Mouse (Mus musculus) hindbrain, embryonic 12.5 days (tissue): ENCODE measurements around the gene Efna5. TPM values are rescaled to one million over a fixed set of nuclear protein-coding genes. Genes with fewer than 3 reads are reported as not detected.
A peak's percentile ranks its signal among the peaks of the same experiment; 100 is the strongest.

ENCODE experiments used
- ATAC-seq: fragments of 200-750 bp; cut with Nextera tagmentation; 2 replicates; pipeline ENCODE4 v1.8.0; 2017; ENCODE audit warnings: moderate TSS enrichment; ENCODE audit not compliant: low FRiP score
- H3K27ac ChIP-seq: fragments of 300-500 bp; sonication (generic); 2 replicates; pipeline ENCODE4 v1.5.1; 2016; ENCODE audit warnings: mild to moderate bottlenecking
- H3K27me3 ChIP-seq: fragments of 300-500 bp; sonication (generic); 2 replicates; pipeline ENCODE4 v1.6.1; 2016; ENCODE audit warnings: mild to moderate bottlenecking
- H3K36me3 ChIP-seq: fragments of 300-500 bp; sonication (generic); 2 replicates; pipeline ENCODE4 v1.6.1; 2016; ENCODE audit warnings: mild to moderate bottlenecking
- H3K4me1 ChIP-seq: fragments of 300-500 bp; sonication (generic); 2 replicates; pipeline ENCODE4 v1.6.1; 2016
- H3K4me2 ChIP-seq: fragments of 300-500 bp; sonication (generic); replicated peaks from 2 replicates; pipeline ENCODE4 v1.6.1; 2016; ENCODE audit warnings: mild to moderate bottlenecking
- H3K4me3 ChIP-seq: fragments of 300-500 bp; sonication (generic); 2 replicates; pipeline ENCODE4 v1.5.1; 2016; ENCODE audit warnings: mild to moderate bottlenecking
- H3K9ac ChIP-seq: fragments of 300-500 bp; sonication (generic); 2 replicates; pipeline ENCODE4 v1.6.1; 2016; ENCODE audit warnings: mild to moderate bottlenecking, moderate library complexity
- H3K9me3 ChIP-seq: fragments of 300-500 bp; sonication (generic); replicated peaks from 2 replicates; pipeline ENCODE4 v1.6.1; 2016; ENCODE audit warnings: mild to moderate bottlenecking
- WGBS: fragments of 180-500 bp; shearing (Covaris S2); methylation state at CpG from one replicate; pipeline ENCODE4 v1.1.7; 2016; 5-methylcytosine and 5-hydroxymethylcytosine counted together
- polyA plus RNA-seq: library from polyadenylated mRNA; unstranded; fragments of >200 nt; fragmentation: Nextera tagmentation; extraction: Ambion mirVana; gene quantifications from 2 replicates; pipeline ENCODE4 v1.2.1, GENCODE M21; 2016

Gene Efna5
- polyA plus RNA-seq, 1 experiment from 2014 or later = 61.3 TPM

- no peak for ATAC-seq
- no peaks in the 10 kb centered on the region for H3K27me3 ChIP-seq
- no peak overlapping the region for H3K4me2 ChIP-seq
- WGBS = 92% methylated on average over 4 of the region's 4 CpGs
- H3K36me3 ChIP-seq = no peaks in the 10 kb centered on the region
- no peak overlapping the region for H3K9ac ChIP-seq
- no peak overlapping the region for H3K27ac ChIP-seq
- no peak overlapping the region for H3K4me3 ChIP-seq
- peaks cover 6% of the 10 kb centered on the region; the same call in 1 of the 2 replicates for H3K4me1 ChIP-seq
- no peaks in the 10 kb centered on the region for H3K9me3 ChIP-seq
These were observed 126.5 kb downstream of the Efna5 start for GRCm38 (mm10) chr17:62754638-62755037.

DNA sequence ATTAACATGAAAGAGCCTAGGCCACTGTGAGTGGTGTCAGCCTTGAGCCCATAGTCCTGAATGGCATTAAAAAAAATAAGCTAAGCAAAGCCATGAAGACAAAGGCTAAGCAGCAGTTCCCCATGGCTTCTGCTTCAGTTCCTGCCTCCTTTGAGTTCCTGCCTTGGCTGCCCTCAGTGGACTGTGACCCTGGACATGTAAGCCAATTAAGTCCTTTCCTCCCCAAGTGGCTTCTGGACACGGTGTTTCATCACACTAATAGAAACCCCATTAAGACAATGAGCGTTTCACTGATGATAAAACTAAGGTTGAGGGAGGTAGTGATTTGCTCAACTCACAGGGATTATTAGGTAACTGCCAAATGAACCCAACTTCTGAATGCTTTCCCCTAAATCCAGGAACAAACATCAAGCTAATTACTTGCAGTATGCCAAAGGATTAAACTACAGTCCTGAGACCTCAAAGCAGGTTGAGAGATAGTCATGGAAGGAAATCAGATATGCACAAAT is 128.7 kb downstream of the Efna5 start:
- Histone ChIP-seq H3K4me3 (no peak overlapping the region), H3K9ac (no peak overlapping the region), H3K36me3 (no peaks in the 10 kb centered on the region), H3K4me1 (peaks cover 17% of the 10 kb centered on the region), H3K27ac (no peak overlapping the region), H3K4me2 (no peak overlapping the region), H3K27me3 (no peaks in the 10 kb centered on the region), H3K9me3 (no peaks in the 10 kb centered on the region)
- 42% methylated on average over 2 of the region's 2 CpGs for WGBS
- ATAC-seq = no peak

- Histone ChIP-seq H3K9me3 (no peaks in the 10 kb centered on the region), H3K4me1 (peaks cover 21% of the 10 kb centered on the region), H3K36me3 (no peaks in the 10 kb centered on the region), H3K27me3 (no peaks in the 10 kb centered on the region), H3K4me3 (no peak overlapping the region), H3K4me2 (no peak overlapping the region), H3K9ac (no peak overlapping the region), H3K27ac (no peak overlapping the region)
- ATAC-seq = no peak
- whole genome bisulfite sequencing = 86% methylated on average over 3 of the region's 3 CpGs
These were observed 130.5 kb downstream of the Efna5 start for GRCm38 (mm10) chr17:62750647-62751046.

DNA sequence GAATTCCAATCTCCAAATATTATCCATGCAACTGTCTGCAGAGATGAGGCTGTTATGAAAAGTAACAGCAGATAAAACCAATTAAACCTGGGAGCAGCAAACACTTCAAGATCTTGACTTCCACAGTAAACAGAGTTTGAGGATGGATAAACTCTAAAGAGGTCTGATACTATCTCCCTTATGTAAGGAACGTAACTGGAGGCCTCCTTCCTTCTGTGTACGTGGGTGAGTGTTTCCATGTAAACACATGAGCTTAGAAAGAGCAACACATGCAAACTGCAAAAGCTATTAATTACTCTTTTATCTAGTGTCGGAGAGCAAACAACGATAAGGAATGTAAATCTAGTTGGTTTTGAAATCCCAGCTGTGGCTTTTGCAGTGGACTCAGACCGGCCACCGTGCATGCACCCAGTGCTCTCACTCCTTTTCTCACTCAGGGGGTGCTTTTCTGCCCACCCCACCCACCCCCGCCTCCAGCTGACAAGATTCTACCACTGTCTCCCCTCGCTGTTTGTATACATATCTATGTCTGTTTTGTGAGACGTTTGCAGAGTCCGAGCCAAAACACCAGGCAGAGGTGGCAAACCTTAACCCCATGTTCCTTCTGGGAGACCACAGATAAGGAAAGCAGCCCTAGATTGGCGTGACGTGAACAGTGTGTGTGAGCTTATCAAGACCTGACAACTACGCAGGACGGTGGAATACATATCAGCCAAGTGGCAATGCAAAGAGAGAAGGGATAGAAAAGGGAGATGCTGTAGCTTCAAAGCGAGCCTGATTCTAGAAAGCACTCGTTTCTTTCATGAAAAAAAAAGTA is 132.1 kb downstream of the Efna5 start:
- H3K4me1 ChIP-seq = peaks cover 21% of the 10 kb centered on the region
- no peak overlapping the region for H3K4me3 ChIP-seq
- WGBS = 74% methylated on average over 16 of the region's 16 CpGs

DNA sequence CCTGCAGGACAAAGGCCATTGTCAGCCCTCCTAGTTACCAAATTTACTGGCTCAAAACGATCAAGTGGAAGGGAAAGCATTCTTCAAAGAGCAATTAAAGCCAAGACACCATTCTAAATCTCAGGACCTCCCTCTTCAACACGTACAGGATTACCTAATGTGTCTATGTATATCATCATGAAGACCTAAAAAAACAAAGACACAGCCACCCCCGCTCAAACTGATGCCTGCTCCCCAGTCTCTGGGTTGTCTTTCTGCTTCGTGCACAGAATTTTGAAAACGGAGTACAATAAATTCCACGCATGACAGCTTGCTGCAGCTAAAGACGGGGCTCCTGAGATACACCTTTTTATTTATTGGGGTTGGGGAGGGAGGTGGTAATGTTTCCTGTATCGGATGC is 133.7 kb downstream of the Efna5 start:
- WGBS = 62% methylated on average over 8 of the region's 8 CpGs
- H3K36me3 ChIP-seq = no peaks in the 10 kb centered on the region
- no peak for ATAC-seq
- H3K9me3 ChIP-seq = no peaks in the 10 kb centered on the region
- peak overlapping the region; percentile 4; the same call in 1 of the 2 replicates for H3K27ac ChIP-seq
- no peak overlapping the region for H3K9ac ChIP-seq
- H3K4me3 ChIP-seq = no peak overlapping the region
- H3K4me2 ChIP-seq = no peak overlapping the region
- peaks cover 21% of the 10 kb centered on the region for H3K4me1 ChIP-seq
- H3K27me3 ChIP-seq = no peaks in the 10 kb centered on the region

More for the DNA sequence above, 132.1 kb downstream of the Efna5 start:
- H3K4me2 ChIP-seq = no peak overlapping the region
- no peaks in the 10 kb centered on the region for H3K36me3 ChIP-seq
- no peak for ATAC-seq
- H3K9me3 ChIP-seq = no peaks in the 10 kb centered on the region
- no peak overlapping the region for H3K27ac ChIP-seq
- H3K9ac ChIP-seq = no peak overlapping the region
- H3K27me3 ChIP-seq = no peaks in the 10 kb centered on the region

GRCm38 (mm10) chr17:62746827-62747226 is 134.3 kb downstream of the Efna5 start:
- Histone ChIP-seq H3K27ac (no peak overlapping the region), H3K9ac (no peak overlapping the region), H3K4me2 (no peak overlapping the region), H3K27me3 (no peaks in the 10 kb centered on the region), H3K36me3 (no peaks in the 10 kb centered on the region), H3K9me3 (no peaks in the 10 kb centered on the region), H3K4me3 (no peak overlapping the region), H3K4me1 (peaks cover 21% of the 10 kb centered on the region)
- no peak for ATAC-seq
- 83% methylated on average over 9 of the region's 9 CpGs for WGBS

GRCm38 (mm10) chr17:62745286-62745685 is 135.8 kb downstream of the Efna5 start:
- H3K9ac ChIP-seq = no peak overlapping the region
- H3K4me3 ChIP-seq = no peak overlapping the region
- peaks cover 21% of the 10 kb centered on the region for H3K4me1 ChIP-seq
- no peaks in the 10 kb centered on the region for H3K27me3 ChIP-seq
- no peaks in the 10 kb centered on the region for H3K9me3 ChIP-seq
- no peaks in the 10 kb centered on the region for H3K36me3 ChIP-seq
- no peak for ATAC-seq
- no peak overlapping the region for H3K27ac ChIP-seq
- WGBS = 96% methylated on average over 4 of the region's 4 CpGs
- no peak overlapping the region for H3K4me2 ChIP-seq

- Histone ChIP-seq H3K4me3 (no peak overlapping the region), H3K27ac (no peak overlapping the region), H3K36me3 (no peaks in the 10 kb centered on the region), H3K27me3 (no peaks in the 10 kb centered on the region), H3K4me2 (no peak overlapping the region), H3K9ac (no peak overlapping the region), H3K4me1 (peaks cover 22% of the 10 kb centered on the region), H3K9me3 (no peaks in the 10 kb centered on the region)
- no peak for ATAC-seq
- WGBS = 91% methylated on average over 6 of the region's 6 CpGs
These were observed 136.9 kb downstream of the Efna5 start for GRCm38 (mm10) chr17:62744239-62744638.

DNA sequence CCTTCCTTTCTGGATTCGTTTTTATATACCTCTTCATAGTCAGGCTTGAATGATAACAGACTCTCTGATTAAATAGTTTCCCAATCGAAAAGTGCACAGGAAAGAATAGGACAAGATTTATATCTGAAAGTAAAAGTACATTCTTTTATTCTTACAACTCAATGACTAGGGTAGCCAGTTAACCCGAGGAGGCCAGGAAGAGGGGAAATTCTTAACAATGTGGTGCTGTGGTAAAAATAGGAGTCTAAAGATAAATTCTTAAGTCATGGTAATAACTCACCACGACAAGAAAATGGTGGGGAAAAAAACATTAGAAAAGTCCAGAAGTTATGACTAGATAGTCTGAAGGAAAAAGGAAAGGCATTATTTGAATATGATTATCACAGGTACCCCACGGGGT is 139.4 kb downstream of the Efna5 start:
- no peak overlapping the region for H3K27ac ChIP-seq
- H3K36me3 ChIP-seq = no peaks in the 10 kb centered on the region
- H3K4me3 ChIP-seq = no peak overlapping the region
- no peaks in the 10 kb centered on the region for H3K9me3 ChIP-seq
- H3K4me1 ChIP-seq = peaks cover 3% of the 10 kb centered on the region; the same call in 1 of the 2 replicates
- H3K9ac ChIP-seq = no peak overlapping the region
- ATAC-seq = no peak
- H3K27me3 ChIP-seq = no peaks in the 10 kb centered on the region
- 84% methylated on average over 5 of the region's 5 CpGs for WGBS
- no peak overlapping the region for H3K4me2 ChIP-seq

- Histone ChIP-seq H3K4me3 (no peak overlapping the region), H3K36me3 (no peaks in the 10 kb centered on the region), H3K27me3 (no peaks in the 10 kb centered on the region), H3K9me3 (no peaks in the 10 kb centered on the region), H3K27ac (no peak overlapping the region), H3K4me2 (no peak overlapping the region), H3K9ac (no peak overlapping the region), H3K4me1 (peaks cover 9% of the 10 kb centered on the region)
- ATAC-seq = no peak
- 72% methylated on average over 6 of the region's 6 CpGs for WGBS
These were observed 140.1 kb downstream of the Efna5 start for GRCm38 (mm10) chr17:62741020-62741419.

DNA sequence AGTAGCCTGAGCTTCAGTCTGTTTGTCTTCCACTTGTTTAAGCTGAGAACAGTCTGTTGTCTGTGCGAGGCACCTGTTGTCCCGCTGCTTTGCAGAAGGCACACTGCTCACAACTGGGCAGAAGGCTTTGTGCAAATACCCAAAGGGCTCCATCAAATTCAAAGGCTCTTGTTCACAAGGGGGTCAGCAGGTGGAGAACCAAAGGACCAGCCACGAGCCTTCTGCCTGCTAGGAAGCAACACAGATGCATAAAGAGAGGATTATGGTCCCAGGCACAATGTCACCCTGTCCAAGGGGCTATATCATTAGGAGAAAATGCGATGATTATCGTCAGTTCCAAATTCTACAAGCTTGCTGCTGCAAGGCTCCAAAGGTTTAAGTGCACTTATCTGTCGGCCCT is 141.1 kb downstream of the Efna5 start:
- ATAC-seq = 0 out of 2 replicates have a peak, but pooled peaks have one; percentile 19
- H3K27ac ChIP-seq = no peak overlapping the region
- no peak overlapping the region for H3K9ac ChIP-seq
- no peak overlapping the region for H3K4me2 ChIP-seq
- 66% methylated on average over 6 of the region's 6 CpGs for WGBS
- peaks cover 20% of the 10 kb centered on the region for H3K4me1 ChIP-seq
- H3K9me3 ChIP-seq = no peaks in the 10 kb centered on the region
- H3K27me3 ChIP-seq = no peaks in the 10 kb centered on the region
- H3K36me3 ChIP-seq = no peaks in the 10 kb centered on the region
- H3K4me3 ChIP-seq = no peak overlapping the region

- Histone ChIP-seq H3K36me3 (no peaks in the 10 kb centered on the region), H3K9ac (no peak overlapping the region), H3K27me3 (no peaks in the 10 kb centered on the region), H3K4me1 (peaks cover 30% of the 10 kb centered on the region), H3K4me2 (no peak overlapping the region), H3K9me3 (no peaks in the 10 kb centered on the region), H3K27ac (no peak overlapping the region), H3K4me3 (no peak overlapping the region)
- WGBS = 83% methylated on average over 6 of the region's 6 CpGs
- ATAC-seq = no peak
These were observed 143.7 kb downstream of the Efna5 start for GRCm38 (mm10) chr17:62737404-62737803.

GRCm38 (mm10) chr17:62735943-62736342 is 145.2 kb downstream of the Efna5 start:
- peak; percentile 35; the same call in 1 of the 2 replicates for ATAC-seq
- no peaks in the 10 kb centered on the region for H3K9me3 ChIP-seq
- H3K4me2 ChIP-seq = peak overlapping the region; percentile 26
- peaks cover 30% of the 10 kb centered on the region for H3K4me1 ChIP-seq
- no peak overlapping the region for H3K4me3 ChIP-seq
- H3K9ac ChIP-seq = no peak overlapping the region
- H3K36me3 ChIP-seq = no peaks in the 10 kb centered on the region
- 10% methylated on average over 11 of the region's 11 CpGs for WGBS
- H3K27ac ChIP-seq = no peak overlapping the region
- H3K27me3 ChIP-seq = no peaks in the 10 kb centered on the region
